Mouse (Mus musculus) heart, adult 2 months (tissue): Measurements from ENCODE around the gene Sucla2. TPM values are rescaled to one million over a fixed set of nuclear protein-coding genes. Genes with fewer than 3 reads are reported as not detected.
"Not testable (repeated sequence)": the region's sequence is repeated elsewhere in the genome, so short reads cannot be mapped to it uniquely, and the experiment has no call there.

Experiments used
- DNase-seq, 2 experiments: peaks; one replicate each; pipeline ENCODE4 v3.0.0; 2021
- H3K27ac ChIP-seq: fragments of 200-600 bp; 2 replicates; pipeline ENCODE4 v1.8.1; 2022
- H3K27me3 ChIP-seq: fragments of 200-500 bp; 2 replicates; pipeline ENCODE4 v1.6.1; 2012; ENCODE audit warnings: mild to moderate bottlenecking, low read length, inconsistent platforms, mixed read lengths; ENCODE audit not compliant: control insufficient read depth, insufficient read depth
- H3K36me3 ChIP-seq: fragments of 200-500 bp; 2 replicates; pipeline ENCODE4 v1.6.1; 2012; ENCODE audit warnings: low read length, inconsistent platforms; ENCODE audit not compliant: control insufficient read depth, insufficient read depth
- H3K4me1 ChIP-seq: fragments of 200-500 bp; 2 replicates; pipeline ENCODE4 v1.6.1; 2011; ENCODE audit warnings: low read length; ENCODE audit not compliant: control insufficient read depth, insufficient read depth
- H3K4me3 ChIP-seq: fragments of 200-600 bp; 2 replicates; pipeline ENCODE4 v1.8.1; 2022
- H3K79me2 ChIP-seq: fragments of 200-500 bp; replicated peaks from 2 replicates; pipeline ENCODE4 v1.6.1; 2012; ENCODE audit warnings: mild to moderate bottlenecking, inconsistent platforms, low read length, moderate library complexity, mixed read lengths; ENCODE audit not compliant: control insufficient read depth, insufficient read depth
- H3K9ac ChIP-seq: fragments of 200-500 bp; 2 replicates; pipeline ENCODE4 v1.6.1; 2012; ENCODE audit warnings: low read depth, mild to moderate bottlenecking, control low read depth, inconsistent platforms, low read length, mixed read lengths
- CTCF ChIP-seq: fragments of 200-600 bp; IDR thresholded peaks from 2 replicates; pipeline ENCODE4 v1.8.1; 2022; ENCODE audit warnings: antibody characterized with exemption, mild to moderate bottlenecking, moderate library complexity
- EP300 ChIP-seq: fragments of 200-500 bp; IDR thresholded peaks from 2 replicates; pipeline ENCODE4 v1.6.1; 2011; ENCODE audit warnings: low read depth, low read length, control low read depth; ENCODE audit not compliant: insufficient read depth
- POLR2A ChIP-seq: fragments of 200-500 bp; IDR thresholded peaks from 2 replicates; pipeline ENCODE4 v1.6.1; 2011; ENCODE audit warnings: mild to moderate bottlenecking, low read depth, low read length, control low read depth; ENCODE audit not compliant: insufficient read depth
- WGBS: fragments of 180-500 bp; shearing (Covaris S2); methylation state at CpG from one replicate; pipeline ENCODE4 v1.1.7; 2018; 5-methylcytosine and 5-hydroxymethylcytosine counted together
- intact Hi-C: fragments of 180-260 bp; cut with DNase I; formaldehyde crosslinking; loops from one replicate; pipeline ENCODE4 v1.15.1; 2025
- polyA plus RNA-seq: library from polyadenylated mRNA; depleted of rRNA; stranded (reverse); fragments of >200 nt; gene quantifications from 2 replicates; pipeline ENCODE4 v1.2.3, GENCODE M21; 2012
- total RNA-seq, 2 experiments: library from RNA; stranded (reverse); gene quantifications; 2 replicates each; pipeline ENCODE4 v1.2.3; 2021

The Sucla2 gene
- total and polyA plus RNA-seq, 3 experiments, result 125 to 811 (median 693) TPM

DNA sequence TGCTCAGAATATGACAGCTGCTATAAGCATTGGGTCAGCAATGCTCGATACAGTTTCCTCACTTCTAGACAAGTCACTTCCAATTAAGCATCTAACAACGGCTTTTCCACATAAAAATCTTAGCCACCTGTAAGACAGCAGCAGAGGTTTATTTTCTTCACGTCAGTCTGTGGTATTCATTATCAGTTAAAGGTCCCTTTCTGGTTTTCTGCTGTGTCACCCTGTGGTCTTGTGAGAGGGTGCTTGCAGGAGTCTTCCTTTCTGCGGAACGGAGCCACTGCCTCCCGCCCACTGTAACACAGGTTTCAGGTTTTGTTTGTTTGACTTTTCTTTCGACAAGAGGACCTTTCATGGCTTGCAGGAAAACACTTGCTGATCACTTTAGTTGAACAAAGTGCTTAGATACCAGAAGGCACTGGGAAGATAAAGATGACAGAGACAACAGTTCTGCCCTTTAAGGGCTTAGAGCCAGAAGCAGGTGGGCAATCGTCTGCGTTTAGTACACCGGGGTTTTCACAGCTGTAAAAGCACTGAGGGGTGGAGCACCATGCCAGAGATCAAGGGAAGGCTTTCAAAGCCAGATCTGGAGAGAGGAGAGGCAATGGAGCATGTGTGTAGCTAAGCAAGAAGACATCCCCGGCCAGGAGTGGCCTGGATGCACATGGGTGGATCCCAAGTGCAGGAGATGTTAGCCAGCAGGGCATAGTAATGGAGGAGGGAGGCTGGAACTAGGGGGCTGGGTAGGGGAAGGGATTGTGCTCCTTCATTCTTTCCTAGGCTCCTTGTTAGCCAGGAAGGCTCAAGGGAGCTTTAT, 83.8 kb downstream of the Sucla2 start:
- no peak overlapping the region for H3K9ac ChIP-seq
- no peak overlapping the region for H3K27ac ChIP-seq
- no peaks in the 10 kb centered on the region for H3K4me1 ChIP-seq
- no peak for DNase-seq
- no peaks in the 10 kb centered on the region for H3K79me2 ChIP-seq
- WGBS, result 33% methylated on average over 11 of the region's 11 CpGs
- intact Hi-C loops, result no loop called here
- TF ChIP-seq CTCF (no peak), EP300 (no peak), POLR2A (no peak)
- no peaks in the 10 kb centered on the region for H3K36me3 ChIP-seq
- H3K27me3 ChIP-seq, result no peaks in the 10 kb centered on the region
- H3K4me3 ChIP-seq, result no peak overlapping the region

DNA sequence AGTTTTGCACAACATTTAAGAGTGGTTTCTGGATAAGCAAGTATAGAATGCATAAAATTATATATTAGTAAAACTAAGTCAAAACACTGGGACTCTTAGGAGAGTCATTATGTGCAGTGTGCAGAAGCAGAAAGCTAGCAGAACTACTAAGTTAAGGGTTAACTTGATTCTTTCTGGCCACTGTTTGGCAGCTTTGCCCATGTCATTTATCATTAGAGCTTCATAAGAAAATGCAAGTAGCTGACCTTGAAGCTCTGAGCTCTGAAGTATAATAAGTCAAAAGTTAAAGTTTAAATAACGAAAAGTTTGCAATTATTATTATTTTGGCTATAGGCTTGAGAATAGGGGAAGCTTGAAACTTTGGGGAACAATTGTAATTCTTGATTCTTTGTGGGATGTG, 89.8 kb downstream of the Sucla2 start:
- H3K4me1 ChIP-seq, H3K36me3 ChIP-seq, H3K79me2 ChIP-seq, H3K4me3 ChIP-seq, H3K27ac ChIP-seq, DNase-seq, H3K27me3 ChIP-seq, H3K9ac ChIP-seq, intact Hi-C loops: not testable (repeated sequence)
- 68% methylated on average over 1 of the region's 1 CpGs for WGBS

- no peak overlapping the region for H3K4me3 ChIP-seq
- intact Hi-C loops, result no loop called here
- no peaks in the 10 kb centered on the region for H3K4me1 ChIP-seq
- H3K79me2 ChIP-seq, result no peaks in the 10 kb centered on the region
- no peak overlapping the region for H3K27ac ChIP-seq
- H3K27me3 ChIP-seq, result no peaks in the 10 kb centered on the region
- WGBS, result 63% methylated on average over 3 of the region's 3 CpGs
- no peak for TF ChIP-seq EP300
- TF ChIP-seq CTCF, result no peak
- no peak for TF ChIP-seq POLR2A
- H3K36me3 ChIP-seq, result no peaks in the 10 kb centered on the region
- H3K9ac ChIP-seq, result no peak overlapping the region
- DNase-seq, result no peak
Observed at GRCm38 (mm10) chr14:73620880-73621279, 95.8 kb downstream of the Sucla2 start.

GRCm38 (mm10) chr14:73622988-73623387, 97.9 kb downstream of the Sucla2 start:
- TF ChIP-seq POLR2A (no peak), EP300 (no peak), CTCF (no peak)
- Histone ChIP-seq H3K4me3 (no peak overlapping the region), H3K79me2 (no peaks in the 10 kb centered on the region), H3K9ac (no peak overlapping the region), H3K4me1 (no peaks in the 10 kb centered on the region), H3K27ac (no peak overlapping the region), H3K36me3 (no peaks in the 10 kb centered on the region), H3K27me3 (no peaks in the 10 kb centered on the region)
- no peak for DNase-seq
- intact Hi-C loops, result no loop called here
- 83% methylated on average over 1 of the region's 1 CpGs for WGBS

GRCm38 (mm10) chr14:73625469-73625868, 100.3 kb downstream of the Sucla2 start:
- no peak overlapping the region for H3K9ac ChIP-seq
- no peak for TF ChIP-seq POLR2A
- peak; percentile 48 for TF ChIP-seq CTCF
- no peak for TF ChIP-seq EP300
- H3K4me3 ChIP-seq, result no peak overlapping the region
- no peaks in the 10 kb centered on the region for H3K36me3 ChIP-seq
- no peak for DNase-seq
- intact Hi-C loops, result loop anchor here (5.0 kb wide), 1 partner anchor 152 kb away; no protein-coding TSS in a partner anchor
- H3K27ac ChIP-seq, result no peak overlapping the region
- no peaks in the 10 kb centered on the region for H3K4me1 ChIP-seq
- H3K27me3 ChIP-seq, result peaks cover 2% of the 10 kb centered on the region; the same call in 1 of the 2 replicates
- H3K79me2 ChIP-seq, result no peaks in the 10 kb centered on the region
- 59% methylated on average over 3 of the region's 3 CpGs for WGBS

- peaks cover 2% of the 10 kb centered on the region; the same call in 1 of the 2 replicates for H3K27me3 ChIP-seq
- H3K9ac ChIP-seq, result no peak overlapping the region
- no peak overlapping the region for H3K4me3 ChIP-seq
- WGBS, result 61% methylated on average over 4 of the region's 4 CpGs
- peaks cover 2% of the 10 kb centered on the region; the same call in 1 of the 2 replicates for H3K36me3 ChIP-seq
- H3K27ac ChIP-seq, result peak overlapping the region; percentile 86
- no peaks in the 10 kb centered on the region for H3K79me2 ChIP-seq
- TF ChIP-seq CTCF (no peak), EP300 (peak; percentile 95)
- peak; percentile 52 to 79 for DNase-seq
- intact Hi-C loops, result no loop called here
- H3K4me1 ChIP-seq, result peaks cover 2% of the 10 kb centered on the region; the same call in 1 of the 2 replicates
Observed at GRCm38 (mm10) chr14:73631511-73631910, 106.4 kb downstream of the Sucla2 start.
